Mouse (Mus musculus) bone marrow, adult 2 months (tissue): Measurements from ENCODE around the gene Eif1b.

Experiments
- CTCF ChIP-seq: fragments of 200-500 bp; IDR thresholded peaks from 2 replicates; pipeline ENCODE4 v1.5.1; 2011; ENCODE audit warnings: low read length, control low read depth; ENCODE audit not compliant: control insufficient read depth, insufficient read depth
- POLR2A ChIP-seq: fragments of 200-500 bp; IDR thresholded peaks from 2 replicates; pipeline ENCODE4 v1.6.1; 2011; ENCODE audit warnings: low read depth, mild to moderate bottlenecking, control low read depth, low read length, borderline replicate concordance; ENCODE audit not compliant: control insufficient read depth

DNA sequence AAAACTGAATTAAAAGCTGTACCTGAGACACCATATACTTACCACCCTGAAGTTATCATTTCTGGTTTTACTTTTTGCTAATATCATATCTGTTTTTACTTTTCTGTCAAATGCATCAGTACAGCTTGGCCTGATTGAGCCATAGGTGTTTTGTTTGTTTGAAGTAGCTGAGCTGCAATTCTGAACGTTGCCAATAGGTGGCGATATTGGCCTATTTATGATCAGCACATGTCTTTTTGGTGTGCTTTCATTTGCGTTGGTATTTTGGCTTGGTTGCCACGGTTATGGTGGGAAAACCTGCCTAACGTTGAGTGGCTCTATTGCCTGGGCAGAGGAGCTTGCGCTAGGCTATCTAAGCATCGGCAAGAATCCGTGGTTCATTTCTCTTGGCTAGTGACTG, 10.0 kb downstream of the Eif1b start:
- TF ChIP-seq POLR2A (no peak), CTCF (no peak)
